Mouse (Mus musculus) neural tube, embryonic 11.5 days (tissue): Measurements from ENCODE around the gene Apopt1. TPM values are rescaled to one million over a fixed set of nuclear protein-coding genes. Genes with fewer than 3 reads are reported as not detected.

Experiments
- ATAC-seq: fragments of 200-750 bp; cut with Nextera tagmentation; 2 replicates; pipeline ENCODE4 v1.8.0; 2017; ENCODE audit warnings: moderate number of reproducible peaks, mild to moderate bottlenecking, moderate TSS enrichment, moderate library complexity; ENCODE audit not compliant: insufficient read depth, low FRiP score, low TSS enrichment
- DNase-seq: peaks from one replicate; pipeline ENCODE4 v3.0.0-alpha.2; 2015; ENCODE audit warnings: low spot score
- H3K27ac ChIP-seq: fragments of 300-500 bp; sonication (generic); 2 replicates; pipeline ENCODE4 v1.5.1; 2014; ENCODE audit warnings: low read depth, mild to moderate bottlenecking, low read length
- H3K27me3 ChIP-seq: fragments of 300-500 bp; sonication (generic); 2 replicates; pipeline ENCODE4 v1.6.1; 2014; ENCODE audit warnings: mild to moderate bottlenecking, low read length, mixed read lengths; ENCODE audit not compliant: control insufficient read depth, insufficient read depth
- H3K36me3 ChIP-seq: fragments of 300-500 bp; sonication (generic); 2 replicates; pipeline ENCODE4 v1.6.1; 2014; ENCODE audit warnings: mild to moderate bottlenecking, low read length, moderate library complexity, mixed read lengths; ENCODE audit not compliant: control insufficient read depth, insufficient read depth
- H3K4me1 ChIP-seq: fragments of 300-500 bp; sonication (generic); 2 replicates; pipeline ENCODE4 v1.6.1; 2014; ENCODE audit warnings: low read length, mixed read lengths; ENCODE audit not compliant: control insufficient read depth, insufficient read depth
- H3K4me2 ChIP-seq: fragments of 300-500 bp; sonication (generic); 2 replicates; pipeline ENCODE4 v1.6.1; 2014; ENCODE audit warnings: low read depth, mild to moderate bottlenecking, moderate library complexity
- H3K4me3 ChIP-seq: fragments of 300-500 bp; sonication (generic); 2 replicates; pipeline ENCODE4 v1.5.1; 2014; ENCODE audit warnings: low read depth, low read length
- H3K9ac ChIP-seq: fragments of 300-500 bp; sonication (generic); 2 replicates; pipeline ENCODE4 v1.6.1; 2014; ENCODE audit warnings: mild to moderate bottlenecking, low read length
- H3K9me3 ChIP-seq: fragments of 300-500 bp; sonication (generic); 2 replicates; pipeline ENCODE4 v1.6.1; 2016; ENCODE audit warnings: low read length; ENCODE audit not compliant: control insufficient read depth
- WGBS: fragments of 180-500 bp; shearing (Covaris S2); extraction: QIAGEN DNeasy Blood & Tissue Kit; methylation state at CpG from one replicate; pipeline ENCODE4 v1.1.7; 2014; 5-methylcytosine and 5-hydroxymethylcytosine counted together
- polyA plus RNA-seq: library from polyadenylated mRNA; unstranded; fragments of >200 nt; fragmentation: Nextera tagmentation; extraction: Ambion mirVana; gene quantifications from 2 replicates; pipeline ENCODE4 v1.2.1, GENCODE M21; 2014

Gene Apopt1
- polyA plus RNA-seq, 1 experiment from 2014 or later: 53.4 TPM

DNA sequence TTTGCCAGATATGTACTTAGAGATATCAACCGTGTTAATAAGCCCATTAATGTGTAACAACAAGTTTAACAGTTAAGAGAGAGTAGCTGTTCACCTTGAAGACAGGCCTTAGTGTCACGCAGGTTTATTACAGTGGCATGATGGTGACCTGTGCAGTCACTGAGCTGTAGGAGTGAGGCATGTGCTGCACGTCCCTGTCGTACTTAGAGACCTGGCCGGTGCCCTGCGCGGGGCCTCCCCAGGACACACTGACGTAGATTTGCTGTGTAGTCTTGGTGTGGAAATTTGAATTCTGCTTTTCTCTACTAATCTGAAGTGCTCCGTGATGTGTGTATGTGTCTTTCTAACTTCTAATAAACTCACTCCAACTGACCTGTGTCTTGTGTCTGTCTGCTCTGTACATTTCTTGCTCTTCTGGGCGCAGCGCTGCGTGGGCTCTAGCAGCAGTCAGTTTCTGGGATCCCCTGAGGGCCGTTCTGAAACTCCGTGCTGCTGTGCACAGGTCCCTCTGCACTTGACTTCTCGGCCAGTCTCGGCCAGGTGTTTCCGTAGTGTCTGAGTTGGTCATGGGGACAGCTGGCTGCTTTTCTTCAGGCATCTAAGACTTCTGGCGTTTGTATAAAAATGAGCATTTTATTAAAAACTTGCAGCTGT is 81.6 kb downstream of the Apopt1 start:
- H3K4me3 ChIP-seq: no peak overlapping the region
- H3K4me2 ChIP-seq: no peak overlapping the region
- H3K27me3 ChIP-seq: no peaks in the 10 kb centered on the region
- WGBS: 96% methylated on average over 18 of the region's 18 CpGs
- H3K9me3 ChIP-seq: no peaks in the 10 kb centered on the region
- DNase-seq: no peak
- no peak overlapping the region for H3K27ac ChIP-seq
- H3K36me3 ChIP-seq: peaks cover 18% of the 10 kb centered on the region
- no peak for ATAC-seq
- H3K4me1 ChIP-seq: no peaks in the 10 kb centered on the region
- H3K9ac ChIP-seq: no peak overlapping the region

DNA sequence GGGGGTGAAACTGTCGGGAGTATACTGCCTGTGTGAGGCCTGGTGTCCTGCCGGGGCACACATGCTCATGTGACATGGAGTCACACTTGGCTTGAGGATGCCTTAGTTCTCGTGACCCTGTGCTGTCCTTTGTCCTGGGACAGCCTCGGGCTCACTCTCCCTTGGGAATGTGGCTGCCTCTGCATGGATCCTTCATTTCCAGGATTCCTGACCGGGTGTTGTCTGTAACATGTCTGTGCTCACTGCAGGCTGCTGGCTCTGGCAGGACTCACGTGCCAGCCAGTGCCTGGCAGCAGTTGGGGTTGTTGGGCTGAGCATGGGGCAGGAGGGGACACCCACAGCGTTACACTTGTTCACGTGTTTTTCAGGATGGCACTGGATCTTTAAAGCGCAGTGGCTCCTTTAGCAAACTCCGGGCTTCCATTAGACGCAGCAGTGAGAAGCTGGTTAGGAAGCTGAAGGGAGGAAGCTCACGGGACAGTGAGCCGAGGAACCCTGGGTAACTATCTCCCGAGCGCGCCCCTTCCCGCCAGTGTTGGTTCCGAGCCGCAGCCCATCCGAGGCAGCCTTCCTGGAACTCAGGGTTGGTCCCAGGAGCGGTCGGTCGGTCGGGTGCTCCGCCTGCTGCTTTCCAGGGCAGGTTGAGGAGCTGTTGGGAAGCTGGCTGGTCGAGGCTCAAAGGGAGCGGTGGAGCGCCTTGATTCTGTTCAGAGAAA is 82.3 kb downstream of the Apopt1 start:
- Histone ChIP-seq H3K9me3 (no peaks in the 10 kb centered on the region), H3K9ac (no peak overlapping the region), H3K4me1 (no peaks in the 10 kb centered on the region), H3K27ac (no peak overlapping the region), H3K4me3 (no peak overlapping the region), H3K4me2 (no peak overlapping the region), H3K27me3 (no peaks in the 10 kb centered on the region), H3K36me3 (peaks cover 12% of the 10 kb centered on the region)
- DNase-seq (no peak), ATAC-seq (no peak)
- 91% methylated on average over 28 of the region's 28 CpGs for WGBS

DNA sequence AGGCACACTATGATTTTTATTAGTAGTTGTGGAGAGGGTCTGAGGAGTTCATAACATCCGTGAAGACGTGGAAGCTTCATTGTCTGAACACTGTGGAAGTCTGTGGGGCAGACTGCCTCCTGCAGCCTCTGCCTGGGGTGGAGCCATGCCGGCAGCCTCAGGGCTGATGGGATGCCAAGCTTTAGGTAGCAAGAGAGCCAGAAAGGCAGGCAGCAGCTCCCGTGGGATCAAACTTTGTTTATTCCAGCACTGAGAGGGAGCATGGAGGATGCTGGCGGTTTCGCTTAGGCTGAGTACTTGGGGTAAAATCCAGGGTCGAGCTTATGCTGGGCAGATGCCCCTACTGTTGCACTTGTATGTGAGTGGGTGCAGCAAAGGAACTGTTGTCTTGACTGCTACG is 84.2 kb downstream of the Apopt1 start:
- no peaks in the 10 kb centered on the region for H3K4me1 ChIP-seq
- peaks cover 16% of the 10 kb centered on the region for H3K36me3 ChIP-seq
- ATAC-seq (no peak), DNase-seq (no peak)
- no peak overlapping the region for H3K9ac ChIP-seq
- H3K4me2 ChIP-seq: no peak overlapping the region
- no peaks in the 10 kb centered on the region for H3K27me3 ChIP-seq
- WGBS: 90% methylated on average over 8 of the region's 8 CpGs
- no peaks in the 10 kb centered on the region for H3K9me3 ChIP-seq
- H3K27ac ChIP-seq: no peak overlapping the region
- no peak overlapping the region for H3K4me3 ChIP-seq

DNA sequence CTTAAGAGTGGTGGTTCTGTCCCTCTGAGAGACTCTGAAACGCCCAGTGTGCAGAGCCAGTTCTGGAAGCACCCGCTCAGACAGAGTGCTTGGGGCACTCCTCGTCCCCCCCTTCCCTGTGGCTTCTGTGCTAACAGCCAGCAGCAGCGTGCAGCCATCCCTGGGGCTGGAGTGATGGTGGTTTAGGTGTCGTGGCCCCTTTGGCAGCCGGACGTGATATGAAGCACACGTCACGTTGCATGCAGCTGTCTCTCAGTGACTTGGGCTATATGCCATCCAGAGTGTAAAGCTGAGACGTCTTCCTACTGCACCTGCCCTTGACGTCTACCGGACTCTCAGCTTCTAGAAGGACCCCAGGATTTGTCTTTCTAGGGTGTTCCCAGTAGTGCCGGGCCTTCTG is 85.4 kb downstream of the Apopt1 start:
- no peak overlapping the region for H3K27ac ChIP-seq
- no peak overlapping the region for H3K4me2 ChIP-seq
- no peak for DNase-seq
- peaks cover 14% of the 10 kb centered on the region for H3K36me3 ChIP-seq
- no peak for ATAC-seq
- H3K9me3 ChIP-seq: no peaks in the 10 kb centered on the region
- no peaks in the 10 kb centered on the region for H3K4me1 ChIP-seq
- WGBS: 93% methylated on average over 13 of the region's 13 CpGs
- H3K4me3 ChIP-seq: no peak overlapping the region
- H3K9ac ChIP-seq: no peak overlapping the region
- no peaks in the 10 kb centered on the region for H3K27me3 ChIP-seq

DNA sequence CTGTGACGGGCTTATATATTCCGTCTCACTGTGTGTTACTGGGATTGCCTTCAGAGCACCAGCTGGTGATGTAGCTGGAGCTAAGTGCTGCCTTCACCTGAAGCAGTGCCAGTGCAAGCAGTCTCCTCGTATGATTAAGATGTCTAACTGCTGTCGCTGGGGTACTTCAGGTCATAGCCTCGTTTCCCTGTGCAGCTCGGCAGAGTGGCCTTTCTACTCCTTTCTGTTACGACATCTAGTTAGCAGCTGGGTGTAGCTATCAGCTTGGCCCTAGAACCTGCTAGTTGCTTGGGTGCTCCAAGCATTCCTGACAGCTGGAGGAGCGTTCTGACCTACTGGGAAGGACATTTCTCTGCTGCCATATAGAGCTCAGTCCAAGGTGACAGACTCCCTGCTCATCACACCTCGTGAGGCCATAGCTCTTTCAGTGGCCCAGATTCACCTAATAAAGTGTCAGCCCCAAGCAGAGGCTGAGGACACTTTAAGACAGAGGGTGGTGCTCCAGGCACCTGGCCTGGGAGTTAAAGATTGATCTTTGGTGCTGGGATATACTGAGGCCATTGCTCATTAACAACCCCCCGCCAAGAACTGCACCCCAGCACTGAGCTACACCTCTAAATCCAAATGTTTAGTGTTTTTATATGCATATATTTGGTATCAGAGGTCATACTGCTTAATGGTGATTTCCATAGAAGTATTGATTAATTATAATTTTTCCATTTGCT is 87.6 kb downstream of the Apopt1 start:
- DNase-seq (no peak), ATAC-seq (no peak)
- Histone ChIP-seq H3K4me2 (no peak overlapping the region), H3K36me3 (peaks cover 18% of the 10 kb centered on the region), H3K4me3 (no peak overlapping the region), H3K27me3 (no peaks in the 10 kb centered on the region), H3K9ac (no peak overlapping the region), H3K4me1 (no peaks in the 10 kb centered on the region), H3K27ac (no peak overlapping the region), H3K9me3 (no peaks in the 10 kb centered on the region)
- 88% methylated on average over 10 of the region's 10 CpGs for WGBS

DNA sequence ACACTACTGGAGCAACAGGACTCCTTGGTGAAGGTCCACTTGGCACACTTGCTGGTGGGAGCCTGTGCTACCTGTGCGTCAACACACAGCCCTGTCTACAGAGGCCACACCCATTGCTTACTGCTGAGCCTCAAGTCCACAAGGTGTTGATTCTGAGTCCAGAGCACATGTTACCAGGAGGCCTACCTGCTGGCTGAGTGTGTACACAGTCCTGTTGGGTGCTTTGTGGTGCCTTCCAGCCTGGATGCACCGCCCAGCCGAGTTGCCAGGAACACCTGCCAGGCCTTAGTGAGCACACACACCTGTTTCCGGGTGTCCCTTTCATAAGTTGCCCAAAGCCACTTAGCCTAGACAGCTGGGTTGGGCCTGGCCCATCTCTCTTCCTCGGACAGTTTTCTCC is 90.5 kb downstream of the Apopt1 start:
- no peak overlapping the region for H3K9ac ChIP-seq
- H3K27me3 ChIP-seq: no peaks in the 10 kb centered on the region
- DNase-seq: no peak
- peaks cover 19% of the 10 kb centered on the region for H3K36me3 ChIP-seq
- H3K4me3 ChIP-seq: no peak overlapping the region
- WGBS: 92% methylated on average over 5 of the region's 5 CpGs
- ATAC-seq: no peak
- no peaks in the 10 kb centered on the region for H3K9me3 ChIP-seq
- H3K4me2 ChIP-seq: no peak overlapping the region
- no peaks in the 10 kb centered on the region for H3K4me1 ChIP-seq
- H3K27ac ChIP-seq: no peak overlapping the region

Other genes starting within 250 kb of the Apopt1 start
- gene Gm266, start 227.4 kb upstream of the Apopt1 start, polyA plus RNA-seq: 5.2 and 5.3 TPM in 2 replicates
- 645 and 670 TPM in 2 replicates for gene Eif5, start 175.2 kb upstream of the Apopt1 start, polyA plus RNA-seq
- gene Mark3, start 138.7 kb upstream of the Apopt1 start, polyA plus RNA-seq: 70.5 and 73.1 TPM in 2 replicates
- 2,083 and 2,271 TPM in 2 replicates for gene Ckb, start 40.9 kb upstream of the Apopt1 start, polyA plus RNA-seq
- gene Trmt61a, start 35.2 kb upstream of the Apopt1 start, polyA plus RNA-seq: 5.8 and 6.6 TPM in 2 replicates
- 58.8 and 60.0 TPM in 2 replicates for gene Bag5, start within 50 bp of the Apopt1 start, polyA plus RNA-seq
- 339 and 364 TPM in 2 replicates for gene Klc1, start 45.6 kb downstream of the Apopt1 start, polyA plus RNA-seq
- gene Xrcc3, start 100.6 kb downstream of the Apopt1 start, polyA plus RNA-seq: 12.5 and 12.8 TPM in 2 replicates
- gene Zfyve21, start 100.9 kb downstream of the Apopt1 start, polyA plus RNA-seq: 64.5 and 67.3 TPM in 2 replicates
- 10.2 and 11.8 TPM in 2 replicates for gene Ppp1r13b, start 194.8 kb downstream of the Apopt1 start, polyA plus RNA-seq